Mouse (Mus musculus) forebrain, embryonic 15.5 days (tissue): ENCODE results near the gene Glt28d2. TPM values are rescaled to one million over a fixed set of nuclear protein-coding genes. Genes with fewer than 3 reads are reported as not detected.

Experiments
- ATAC-seq: fragments of 200-750 bp; cut with Nextera tagmentation; replicated peaks from 2 replicates; pipeline ENCODE4 v1.8.0; 2017; ENCODE audit warnings: mild to moderate bottlenecking, moderate TSS enrichment, moderate library complexity
- H3K27ac ChIP-seq: fragments of 300-500 bp; sonication (generic); replicated peaks from 2 replicates; pipeline ENCODE4 v1.5.1; 2015; ENCODE audit warnings: mild to moderate bottlenecking, inconsistent platforms
- H3K27me3 ChIP-seq: fragments of 300-500 bp; sonication (generic); 2 replicates; pipeline ENCODE4 v1.6.1; 2015; ENCODE audit warnings: inconsistent platforms
- H3K36me3 ChIP-seq: fragments of 300-500 bp; sonication (generic); 2 replicates; pipeline ENCODE4 v1.6.1; 2015; ENCODE audit warnings: mild to moderate bottlenecking, inconsistent platforms
- H3K4me1 ChIP-seq: fragments of 300-500 bp; sonication (generic); 2 replicates; pipeline ENCODE4 v1.6.1; 2015; ENCODE audit warnings: inconsistent platforms
- H3K4me2 ChIP-seq: fragments of 300-500 bp; sonication (generic); replicated peaks from 2 replicates; pipeline ENCODE4 v1.6.1; 2015; ENCODE audit warnings: mild to moderate bottlenecking, inconsistent platforms
- H3K4me3 ChIP-seq: fragments of 300-500 bp; sonication (generic); 2 replicates; pipeline ENCODE4 v1.5.1; 2015; ENCODE audit warnings: mild to moderate bottlenecking, inconsistent platforms
- H3K9ac ChIP-seq: fragments of 300-500 bp; sonication (generic); replicated peaks from 2 replicates; pipeline ENCODE4 v1.6.1; 2015; ENCODE audit warnings: mild to moderate bottlenecking, inconsistent platforms
- H3K9me3 ChIP-seq: fragments of 300-500 bp; sonication (generic); 2 replicates; pipeline ENCODE4 v1.6.1; 2016; ENCODE audit warnings: inconsistent platforms
- WGBS: fragments of 180-500 bp; shearing (Covaris S2); methylation state at CpG from one replicate; pipeline ENCODE4 v1.1.7; 2015; ENCODE audit warnings: mixed read lengths; 5-methylcytosine and 5-hydroxymethylcytosine counted together
- polyA plus RNA-seq: library from polyadenylated mRNA; unstranded; fragments of >200 nt; fragmentation: Nextera tagmentation; extraction: Ambion mirVana; gene quantifications from 2 replicates; pipeline ENCODE4 v1.2.1, GENCODE M21; 2015

Glt28d2 gene
- polyA plus RNA-seq, 1 experiment from 2014 or later: 1.9 TPM

GRCm38 (mm10) chr3:85842177-85842880 is 45.0 kb downstream of the Glt28d2 start:
- Histone ChIP-seq H3K36me3 (no peaks in the 10 kb centered on the region), H3K9me3 (no peaks in the 10 kb centered on the region), H3K4me1 (peaks cover 12% of the 10 kb centered on the region), H3K4me3 (no peak overlapping the region), H3K27me3 (no peaks in the 10 kb centered on the region), H3K9ac (no peak overlapping the region), H3K27ac (peak overlapping the region; percentile 50), H3K4me2 (no peak overlapping the region)
- 39% methylated on average over 9 of the region's 9 CpGs for WGBS
- no peak for ATAC-seq

GRCm38 (mm10) chr3:85841454-85842176 is 45.7 kb downstream of the Glt28d2 start:
- Histone ChIP-seq H3K9ac (no peak overlapping the region), H3K27me3 (no peaks in the 10 kb centered on the region), H3K4me1 (peaks cover 11% of the 10 kb centered on the region), H3K4me2 (no peak overlapping the region), H3K4me3 (no peak overlapping the region), H3K36me3 (no peaks in the 10 kb centered on the region), H3K27ac (peak overlapping the region; percentile 50), H3K9me3 (no peaks in the 10 kb centered on the region)
- no peak for ATAC-seq
- 22% methylated on average over 2 of the region's 2 CpGs for WGBS

- WGBS: 86% methylated on average over 1 of the region's 1 CpGs
Measured at GRCm38 (mm10) chr3:85833627-85834026, 53.7 kb downstream of the Glt28d2 start.

DNA sequence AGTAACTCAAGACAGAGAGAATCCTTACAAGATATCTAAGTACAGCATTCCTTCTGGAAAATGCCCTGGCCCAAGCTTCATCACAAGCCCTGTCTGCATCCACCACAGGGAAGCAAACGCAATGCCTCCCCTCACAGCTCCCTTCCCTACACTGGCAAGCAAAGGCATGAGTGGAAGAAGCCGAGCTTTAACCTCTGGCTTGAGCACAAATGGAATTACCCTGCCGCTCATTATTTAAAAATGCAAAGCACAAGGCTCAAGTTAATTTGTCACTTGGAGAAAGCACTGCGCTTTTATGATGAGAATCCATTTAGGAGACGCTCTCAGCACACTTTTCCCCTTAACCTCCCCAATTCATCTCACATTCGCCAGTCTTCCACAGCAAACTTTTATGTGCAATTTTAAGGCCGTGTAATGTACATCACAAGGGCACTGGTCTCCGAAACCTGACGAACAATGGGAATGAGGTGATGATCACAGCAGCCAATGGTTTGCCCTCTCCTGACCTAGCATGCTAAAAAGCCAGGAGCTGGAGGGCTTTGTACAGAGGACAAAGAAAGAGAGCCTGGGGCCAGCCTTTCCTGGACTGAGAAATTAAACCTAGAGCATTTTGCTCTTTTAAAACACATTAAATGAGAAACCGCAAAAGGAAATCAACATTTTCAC is 54.7 kb downstream of the Glt28d2 start:
- no peaks in the 10 kb centered on the region for H3K36me3 ChIP-seq
- WGBS: 45% methylated on average over 10 of the region's 10 CpGs

More at GRCm38 (mm10) chr3:85833627-85834026, 53.7 kb downstream of the Glt28d2 start:
- Histone ChIP-seq H3K4me1 (0 out of 2 replicates have a peak, but pooled peaks cover 6% of the 10 kb centered on the region), H3K4me3 (no peak overlapping the region), H3K27me3 (no peaks in the 10 kb centered on the region), H3K4me2 (no peak overlapping the region), H3K36me3 (no peaks in the 10 kb centered on the region), H3K27ac (no peak overlapping the region), H3K9ac (no peak overlapping the region), H3K9me3 (no peaks in the 10 kb centered on the region)
- no peak for ATAC-seq

DNA sequence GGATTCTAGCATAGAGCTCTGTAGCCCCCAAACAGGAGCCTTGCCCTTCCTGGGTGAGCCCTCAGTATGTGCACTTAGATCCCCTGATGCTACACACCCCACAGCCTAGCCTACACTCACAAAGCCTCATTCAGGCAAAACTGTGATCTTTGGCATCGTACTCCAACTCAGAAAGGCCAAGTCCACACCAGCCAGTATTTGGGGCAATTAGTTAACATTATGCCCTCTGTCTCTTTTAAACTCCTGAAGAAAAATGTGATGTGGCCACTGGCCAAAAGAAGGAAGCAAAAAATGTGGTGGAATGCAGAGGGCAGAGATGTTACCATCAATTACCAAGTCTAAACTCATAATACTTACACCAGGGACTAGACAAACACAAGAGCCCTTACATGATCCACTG is 55.5 kb downstream of the Glt28d2 start:
- no peak overlapping the region for H3K4me3 ChIP-seq
- no peaks in the 10 kb centered on the region for H3K9me3 ChIP-seq
- no peak for ATAC-seq
- H3K9ac ChIP-seq: no peak overlapping the region
- H3K27me3 ChIP-seq: no peaks in the 10 kb centered on the region
- 83% methylated on average over 1 of the region's 1 CpGs for WGBS
- peaks cover 9% of the 10 kb centered on the region; the same call in 1 of the 2 replicates for H3K4me1 ChIP-seq
- H3K27ac ChIP-seq: no peak overlapping the region
- no peak overlapping the region for H3K4me2 ChIP-seq
- no peaks in the 10 kb centered on the region for H3K36me3 ChIP-seq

More for the DNA sequence above, 54.7 kb downstream of the Glt28d2 start:
- 0 out of 2 replicates have a peak, but pooled peaks cover 6% of the 10 kb centered on the region for H3K4me1 ChIP-seq
- H3K4me3 ChIP-seq: no peak overlapping the region
- no peak overlapping the region for H3K9ac ChIP-seq
- H3K4me2 ChIP-seq: no peak overlapping the region
- ATAC-seq: no peak
- H3K27ac ChIP-seq: no peak overlapping the region
- no peaks in the 10 kb centered on the region for H3K9me3 ChIP-seq
- H3K27me3 ChIP-seq: no peaks in the 10 kb centered on the region

DNA sequence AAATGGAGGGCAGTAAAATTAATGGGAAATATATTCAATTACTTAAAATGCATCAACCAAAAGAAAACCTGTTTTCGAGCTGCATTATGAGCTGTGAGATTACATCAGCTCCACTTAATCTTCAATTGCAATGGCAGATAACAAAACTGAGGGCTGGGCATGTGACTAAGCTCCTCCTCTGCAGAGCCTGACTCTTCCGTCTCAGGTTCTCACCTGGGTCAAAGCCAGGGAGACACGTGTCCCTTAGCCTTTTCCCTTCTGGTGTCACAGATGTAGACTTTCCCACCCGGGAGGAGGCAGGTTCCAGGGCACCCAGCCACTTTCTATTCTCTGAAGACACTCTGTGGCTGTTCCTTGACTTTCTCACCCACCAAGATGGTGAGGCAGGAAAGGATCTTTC is 58.3 kb downstream of the Glt28d2 start:
- no peaks in the 10 kb centered on the region for H3K9me3 ChIP-seq
- peak; percentile 53 for ATAC-seq
- H3K4me2 ChIP-seq: no peak overlapping the region
- 54% methylated on average over 4 of the region's 4 CpGs for WGBS
- no peak overlapping the region for H3K4me3 ChIP-seq
- no peaks in the 10 kb centered on the region for H3K27me3 ChIP-seq
- H3K27ac ChIP-seq: no peak overlapping the region
- no peaks in the 10 kb centered on the region for H3K36me3 ChIP-seq
- no peak overlapping the region for H3K9ac ChIP-seq
- peaks cover 9% of the 10 kb centered on the region; the same call in 1 of the 2 replicates for H3K4me1 ChIP-seq

DNA sequence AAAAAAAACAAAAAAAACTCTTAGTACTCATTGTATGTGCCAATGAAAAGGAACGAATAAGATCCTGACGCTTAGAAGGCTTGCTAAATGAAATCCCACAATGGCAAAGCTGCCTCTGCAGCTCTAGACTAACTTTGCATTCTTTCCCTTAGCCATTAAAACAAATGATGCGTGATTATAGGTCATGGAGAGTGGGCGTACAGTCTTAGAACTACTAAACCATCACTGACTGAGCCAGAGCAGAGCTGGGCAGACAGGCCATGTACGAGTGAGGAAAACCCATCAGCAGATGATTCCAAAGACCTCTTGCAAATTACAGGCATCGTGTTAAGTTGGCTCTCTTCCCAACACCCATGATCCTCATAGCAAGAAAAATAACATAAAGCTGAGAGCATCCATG is 59.5 kb downstream of the Glt28d2 start:
- no peaks in the 10 kb centered on the region for H3K27me3 ChIP-seq
- WGBS: 39% methylated on average over 6 of the region's 6 CpGs
- peaks cover 9% of the 10 kb centered on the region; the same call in 1 of the 2 replicates for H3K4me1 ChIP-seq
- H3K9ac ChIP-seq: no peak overlapping the region
- ATAC-seq: no peak
- no peaks in the 10 kb centered on the region for H3K36me3 ChIP-seq
- H3K4me2 ChIP-seq: no peak overlapping the region
- no peak overlapping the region for H3K4me3 ChIP-seq
- no peak overlapping the region for H3K27ac ChIP-seq
- no peaks in the 10 kb centered on the region for H3K9me3 ChIP-seq

- Histone ChIP-seq H3K36me3 (no peaks in the 10 kb centered on the region), H3K9ac (no peak overlapping the region), H3K27ac (no peak overlapping the region), H3K4me1 (peaks cover 3% of the 10 kb centered on the region; the same call in 1 of the 2 replicates), H3K4me2 (no peak overlapping the region), H3K27me3 (no peaks in the 10 kb centered on the region), H3K9me3 (no peaks in the 10 kb centered on the region), H3K4me3 (no peak overlapping the region)
- ATAC-seq: no peak
- 56% methylated on average over 4 of the region's 4 CpGs for WGBS
Measured at GRCm38 (mm10) chr3:85827283-85827682, 60.0 kb downstream of the Glt28d2 start.

- Histone ChIP-seq H3K9me3 (no peaks in the 10 kb centered on the region), H3K4me2 (no peak overlapping the region), H3K27ac (peak overlapping the region; percentile 12; the same call in 1 of the 2 replicates), H3K4me1 (no peaks in the 10 kb centered on the region), H3K4me3 (no peak overlapping the region), H3K9ac (no peak overlapping the region), H3K36me3 (no peaks in the 10 kb centered on the region), H3K27me3 (no peaks in the 10 kb centered on the region)
- no peak for ATAC-seq
- 66% methylated on average over 15 of the region's 15 CpGs for WGBS
Measured at GRCm38 (mm10) chr3:85820839-85821548, 66.3 kb downstream of the Glt28d2 start.
